Mouse (Mus musculus): Measurements from ENCODE around the gene Uba2. TPM values are rescaled to one million over a fixed set of nuclear protein-coding genes. Genes with fewer than 3 reads are reported as not detected.

Uba2 gene
- total RNA-seq, 1 experiment from 2014 or later, result 79.0 TPM

Other genes with a start within 250 kb of the Uba2 start
- gene Scgb2b26, start 224.6 kb downstream of the Uba2 start, total RNA-seq (2021), result not detected in 2 replicates
- gene Scgb2b27, start 155.7 kb downstream of the Uba2 start, total RNA-seq (2021), result not detected in 2 replicates
- not detected in 2 replicates for gene Scgb1b27, start 148.1 kb downstream of the Uba2 start, total RNA-seq (2021)
- not detected in 2 replicates for gene Scgb1b30, start 74.2 kb downstream of the Uba2 start, total RNA-seq (2021)
- gene Wtip, start 36.3 kb downstream of the Uba2 start, total RNA-seq (2021), result 25.7 and 30.0 TPM in 2 replicates
- gene Pdcd2l, start 27.1 kb upstream of the Uba2 start, total RNA-seq (2021), result 25.3 and 25.4 TPM in 2 replicates
- 304 and 309 TPM in 2 replicates for gene Gpi1, start 60.7 kb upstream of the Uba2 start, total RNA-seq (2021)
- gene Gm6096, start 81.4 kb upstream of the Uba2 start, total RNA-seq (2021), result not detected in 2 replicates
- 52.6 and 61.2 TPM in 2 replicates for gene 4931406P16Rik, start 144.0 kb upstream of the Uba2 start, total RNA-seq (2021)
- gene Lsm14a, start 223.7 kb upstream of the Uba2 start, total RNA-seq (2021), result 116 and 140 TPM in 2 replicates

Data from adrenal gland, postnatal 25 days (tissue).